Mouse (Mus musculus) neural tube, embryonic 15.5 days (tissue): ENCODE data around the gene Klkb1. TPM values are rescaled to one million over a fixed set of nuclear protein-coding genes. Genes with fewer than 3 reads are reported as not detected.
"Not testable (repeated sequence)": the region's sequence is repeated elsewhere in the genome, so short reads cannot be mapped to it uniquely, and the experiment has no call there.

ENCODE experiments used
- ATAC-seq: fragments of 200-750 bp; cut with Nextera tagmentation; 2 replicates; pipeline ENCODE4 v1.8.0; 2017; ENCODE audit warnings: mild to moderate bottlenecking, moderate TSS enrichment, moderate library complexity; ENCODE audit not compliant: low FRiP score
- H3K27ac ChIP-seq: fragments of 300-500 bp; sonication (generic); replicated peaks from 2 replicates; pipeline ENCODE4 v1.5.1; 2015; ENCODE audit warnings: mild to moderate bottlenecking, inconsistent platforms
- H3K27me3 ChIP-seq: fragments of 300-500 bp; sonication (generic); replicated peaks from 2 replicates; pipeline ENCODE4 v1.6.1; 2015; ENCODE audit warnings: inconsistent platforms
- H3K36me3 ChIP-seq: fragments of 300-500 bp; sonication (generic); 2 replicates; pipeline ENCODE4 v1.6.1; 2015; ENCODE audit warnings: inconsistent platforms
- H3K4me1 ChIP-seq: fragments of 300-500 bp; sonication (generic); 2 replicates; pipeline ENCODE4 v1.6.1; 2015; ENCODE audit warnings: inconsistent platforms
- H3K4me2 ChIP-seq: fragments of 300-500 bp; sonication (generic); 2 replicates; pipeline ENCODE4 v1.6.1; 2015; ENCODE audit warnings: inconsistent platforms, mild to moderate bottlenecking, moderate library complexity
- H3K4me3 ChIP-seq: fragments of 300-500 bp; sonication (generic); replicated peaks from 2 replicates; pipeline ENCODE4 v1.5.1; 2015; ENCODE audit warnings: mild to moderate bottlenecking, inconsistent platforms
- H3K9ac ChIP-seq: fragments of 300-500 bp; sonication (generic); replicated peaks from 2 replicates; pipeline ENCODE4 v1.6.1; 2015; ENCODE audit warnings: mild to moderate bottlenecking, inconsistent platforms
- H3K9me3 ChIP-seq: fragments of 300-500 bp; sonication (generic); replicated peaks from 2 replicates; pipeline ENCODE4 v1.6.1; 2016; ENCODE audit warnings: inconsistent platforms
- WGBS: fragments of 180-500 bp; shearing (Covaris S2); methylation state at CpG from one replicate; pipeline ENCODE4 v1.1.7; 2015; ENCODE audit warnings: mixed read lengths; 5-methylcytosine and 5-hydroxymethylcytosine counted together
- polyA plus RNA-seq: library from polyadenylated mRNA; unstranded; fragments of >200 nt; fragmentation: Nextera tagmentation; extraction: Ambion mirVana; gene quantifications from 2 replicates; pipeline ENCODE4 v1.2.1, GENCODE M21; 2015

Klkb1 gene
- 0.09 TPM in 1 of 2 replicates, not detected in the other for polyA plus RNA-seq

DNA sequence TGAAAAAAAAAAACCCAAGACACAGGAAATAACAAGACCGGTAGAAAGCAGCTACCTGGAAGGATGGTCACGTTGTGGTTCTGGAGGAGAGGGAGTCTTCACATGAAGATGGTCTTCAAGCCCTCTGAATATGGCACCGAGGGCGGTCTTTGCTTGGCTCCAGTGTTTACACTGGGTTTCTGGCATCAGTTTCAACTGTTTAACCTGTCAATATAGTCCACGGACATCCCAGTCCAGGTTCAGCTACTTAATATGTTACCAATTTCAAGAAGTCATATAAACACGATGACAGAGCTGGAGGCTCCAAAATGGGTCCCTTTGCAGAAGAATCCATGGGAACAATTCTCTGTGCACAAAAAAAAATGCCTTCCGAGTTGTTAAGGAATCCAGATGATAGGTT lies at the start of gene Klkb1:
Gene Klkb1 (minus strand): TSS at position 173 of the 400 bp plus-strand sequence.
- H3K36me3 ChIP-seq = no peaks in the 10 kb centered on the region
- no peaks in the 10 kb centered on the region for H3K27me3 ChIP-seq
- no peaks in the 10 kb centered on the region for H3K9me3 ChIP-seq
- no peak within 1 kb of the TSS for H3K4me2 ChIP-seq
- ATAC-seq = no peak
- WGBS = 96% methylated on average over 7 of the region's 7 CpGs
- no peak within 1 kb of the TSS for H3K9ac ChIP-seq
- H3K4me1 ChIP-seq = no peaks in the 10 kb centered on the region
- no peak within 1 kb of the TSS for H3K27ac ChIP-seq
- no peak within 1 kb of the TSS for H3K4me3 ChIP-seq

DNA sequence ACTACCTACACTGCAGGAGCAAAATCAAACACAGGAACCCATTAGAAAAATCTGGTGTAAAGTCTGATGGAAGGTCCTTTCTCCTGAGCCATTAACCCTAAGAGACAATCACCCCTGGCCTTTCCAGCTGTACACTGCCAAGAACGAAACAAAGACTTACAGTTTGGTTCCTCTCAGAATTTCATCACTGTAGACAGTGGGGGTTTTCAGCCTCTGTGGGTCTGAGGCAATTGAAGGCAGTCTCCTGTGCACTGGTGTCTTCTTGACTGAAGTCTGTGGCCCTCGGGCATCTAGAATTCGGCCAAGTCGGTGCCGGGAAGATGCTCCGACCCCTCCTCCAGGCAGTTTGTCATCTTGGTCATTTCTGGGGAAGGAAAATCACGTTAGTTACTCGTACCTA lies 49.6 kb upstream of the Klkb1 start:
- Histone ChIP-seq H3K4me2 (no peak overlapping the region), H3K27ac (no peak overlapping the region), H3K27me3 (no peaks in the 10 kb centered on the region), H3K4me3 (no peak overlapping the region), H3K36me3 (peaks cover 21% of the 10 kb centered on the region), H3K9me3 (no peaks in the 10 kb centered on the region), H3K4me1 (no peaks in the 10 kb centered on the region), H3K9ac (no peak overlapping the region)
- no peak for ATAC-seq
- WGBS = 86% methylated on average over 8 of the region's 8 CpGs

DNA sequence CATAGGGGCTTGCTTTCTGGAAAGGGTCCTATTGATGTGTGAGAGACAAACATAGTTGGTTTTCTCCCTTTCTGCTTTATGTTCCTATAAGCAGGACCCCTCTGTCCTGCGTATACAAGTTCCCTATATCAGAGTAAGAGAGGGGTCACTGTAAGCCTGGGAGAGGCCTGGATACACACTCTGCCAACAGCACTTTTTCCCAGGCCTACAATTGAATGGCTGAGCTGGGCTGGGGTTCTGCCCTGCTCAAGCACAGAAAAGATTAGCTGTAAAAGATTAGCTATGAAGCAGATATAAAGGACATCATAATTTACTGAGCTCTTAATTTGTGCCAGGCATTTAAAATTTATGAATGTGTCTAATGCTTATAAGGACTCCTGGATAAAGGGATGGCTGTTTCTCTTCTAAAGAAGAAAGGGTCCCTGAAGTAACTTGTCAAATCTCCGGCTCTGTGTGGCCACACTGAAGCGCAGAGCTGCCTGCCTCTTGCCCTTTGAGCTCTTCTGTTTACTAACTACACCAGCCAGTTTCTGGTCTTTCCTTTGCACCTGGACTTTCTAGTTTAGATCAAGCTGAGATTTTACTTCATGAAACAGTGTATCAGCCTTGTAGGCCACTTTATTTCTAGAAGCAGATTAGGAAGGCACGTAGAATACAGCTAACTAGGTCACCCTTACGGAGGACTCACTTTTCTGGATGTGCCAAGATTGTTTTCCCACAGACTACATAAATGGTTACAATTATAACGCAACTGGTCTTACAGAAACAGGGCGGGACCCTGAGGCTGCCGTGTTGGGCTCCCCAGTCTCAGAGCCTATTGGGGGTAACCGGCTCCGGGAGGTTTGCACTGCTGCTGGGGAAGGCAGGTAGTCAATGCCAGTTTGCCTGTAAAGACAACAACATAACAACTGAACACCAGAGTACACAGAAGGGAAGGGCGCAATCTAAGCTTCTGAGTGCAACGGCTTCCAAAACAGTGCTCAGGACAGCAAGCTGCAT lies 47.3 kb upstream of the Klkb1 start:
- Histone ChIP-seq H3K4me3 (no peak overlapping the region), H3K9ac (no peak overlapping the region), H3K4me1 (no peaks in the 10 kb centered on the region), H3K27me3 (no peaks in the 10 kb centered on the region), H3K9me3 (no peaks in the 10 kb centered on the region), H3K4me2 (no peak overlapping the region), H3K27ac (no peak overlapping the region), H3K36me3 (peaks cover 19% of the 10 kb centered on the region)
- no peak for ATAC-seq
- WGBS = 77% methylated on average over 12 of the region's 12 CpGs

DNA sequence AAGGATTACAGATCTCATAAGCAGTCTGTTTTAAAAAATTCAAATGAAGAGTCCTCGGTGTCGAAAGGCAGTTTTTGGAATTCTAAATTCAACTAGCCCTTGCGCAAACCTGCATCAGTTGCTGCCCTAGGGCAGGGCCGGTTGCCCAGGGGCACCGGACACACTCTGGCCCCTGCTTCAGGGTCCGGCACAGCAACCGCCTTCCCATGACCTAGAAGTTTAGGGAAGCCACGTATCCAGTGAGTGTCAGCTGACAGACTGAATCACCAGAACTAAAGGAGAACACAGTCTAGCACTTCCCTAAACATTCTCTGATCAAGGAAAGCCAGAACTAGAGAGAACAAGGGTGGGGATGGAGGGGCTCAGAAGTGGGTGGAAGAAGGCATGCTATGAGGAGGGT lies 38.8 kb upstream of the Klkb1 start:
- Histone ChIP-seq H3K4me1 (peaks cover 12% of the 10 kb centered on the region), H3K4me2 (peak overlapping the region; percentile 97), H3K27ac (no peak overlapping the region), H3K9ac (peak overlapping the region; percentile 54), H3K9me3 (no peaks in the 10 kb centered on the region), H3K27me3 (peaks cover 14% of the 10 kb centered on the region), H3K4me3 (peak overlapping the region; percentile 52), H3K36me3 (no peaks in the 10 kb centered on the region)
- peak; percentile 32; the same call in 1 of the 2 replicates for ATAC-seq
- 3% methylated on average over 8 of the region's 8 CpGs for WGBS

DNA sequence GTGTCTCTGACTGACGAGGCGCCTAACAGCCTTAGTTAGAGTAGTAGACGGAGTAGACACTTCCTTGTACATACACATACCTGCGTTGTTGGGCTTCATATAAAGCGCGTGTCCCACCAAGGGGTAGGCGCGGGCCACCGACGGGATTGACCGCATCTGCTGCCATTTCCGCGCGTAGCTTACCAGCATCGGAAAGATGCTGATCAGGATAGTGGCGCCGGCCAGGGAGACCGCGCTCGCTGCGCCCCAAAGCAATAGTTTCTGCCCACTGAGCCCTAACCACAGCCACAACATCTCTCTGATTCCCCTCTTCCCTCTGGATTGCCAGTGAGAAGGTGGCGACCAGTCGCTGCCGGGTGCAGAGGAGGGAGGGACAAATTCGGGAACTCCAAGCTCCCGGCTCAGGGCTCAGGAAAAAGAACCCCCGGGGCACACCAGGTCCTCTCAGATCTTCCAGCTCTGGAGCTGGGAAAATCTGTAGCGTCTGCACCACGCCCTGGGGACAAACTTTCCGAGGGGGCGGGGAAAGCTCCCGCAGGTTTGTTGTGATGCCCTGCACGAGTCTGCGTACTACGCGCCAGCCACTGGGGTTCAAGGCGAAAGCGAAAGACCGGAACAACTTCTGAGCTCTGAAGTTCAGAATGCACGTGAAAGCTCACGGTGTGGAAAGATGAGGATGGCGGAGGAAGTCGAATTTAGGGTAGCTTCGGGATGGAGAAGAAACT lies 38.2 kb upstream of the Klkb1 start, which contains the start of gene Cyp4v3:
Gene Cyp4v3 (minus strand): TSS at position 532 of the 725 bp plus-strand sequence.
- Histone ChIP-seq H3K4me2 (peak within 1 kb of the TSS; percentile 97), H3K4me3 (peak within 1 kb of the TSS; percentile 52), H3K27me3 (peaks cover 14% of the 10 kb centered on the region), H3K9ac (peak within 1 kb of the TSS; percentile 54), H3K9me3 (no peaks in the 10 kb centered on the region), H3K27ac (no peak within 1 kb of the TSS), H3K4me1 (peaks cover 12% of the 10 kb centered on the region), H3K36me3 (no peaks in the 10 kb centered on the region)
- ATAC-seq = peak; percentile 74
- under 1% methylated on average over 44 of the region's 44 CpGs for WGBS

DNA sequence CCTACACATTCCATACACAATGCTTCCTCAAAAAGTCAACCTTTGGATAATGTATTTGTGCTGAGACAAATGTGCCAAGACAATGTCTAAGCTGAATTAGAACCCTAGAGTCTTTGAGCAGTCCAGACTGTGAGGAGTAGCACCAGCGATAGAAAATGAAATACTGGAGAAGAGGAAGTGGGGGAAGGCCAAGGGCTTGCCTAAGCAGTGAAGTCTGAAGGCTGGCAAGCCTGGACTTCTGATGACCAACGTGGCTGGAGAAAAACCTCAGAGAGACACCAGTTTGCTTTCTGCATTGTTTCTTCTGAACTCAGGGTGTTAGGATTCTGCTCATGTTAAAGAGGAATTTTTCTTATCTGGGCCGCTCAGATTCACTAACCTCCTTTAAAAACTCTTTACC lies 36.2 kb upstream of the Klkb1 start:
- Histone ChIP-seq H3K27me3 (peaks cover 14% of the 10 kb centered on the region), H3K4me2 (no peak overlapping the region), H3K27ac (no peak overlapping the region), H3K4me1 (peaks cover 12% of the 10 kb centered on the region), H3K4me3 (no peak overlapping the region), H3K9me3 (no peaks in the 10 kb centered on the region), H3K9ac (no peak overlapping the region), H3K36me3 (no peaks in the 10 kb centered on the region)
- ATAC-seq = no peak
- WGBS = 78% methylated on average over 3 of the region's 3 CpGs

DNA sequence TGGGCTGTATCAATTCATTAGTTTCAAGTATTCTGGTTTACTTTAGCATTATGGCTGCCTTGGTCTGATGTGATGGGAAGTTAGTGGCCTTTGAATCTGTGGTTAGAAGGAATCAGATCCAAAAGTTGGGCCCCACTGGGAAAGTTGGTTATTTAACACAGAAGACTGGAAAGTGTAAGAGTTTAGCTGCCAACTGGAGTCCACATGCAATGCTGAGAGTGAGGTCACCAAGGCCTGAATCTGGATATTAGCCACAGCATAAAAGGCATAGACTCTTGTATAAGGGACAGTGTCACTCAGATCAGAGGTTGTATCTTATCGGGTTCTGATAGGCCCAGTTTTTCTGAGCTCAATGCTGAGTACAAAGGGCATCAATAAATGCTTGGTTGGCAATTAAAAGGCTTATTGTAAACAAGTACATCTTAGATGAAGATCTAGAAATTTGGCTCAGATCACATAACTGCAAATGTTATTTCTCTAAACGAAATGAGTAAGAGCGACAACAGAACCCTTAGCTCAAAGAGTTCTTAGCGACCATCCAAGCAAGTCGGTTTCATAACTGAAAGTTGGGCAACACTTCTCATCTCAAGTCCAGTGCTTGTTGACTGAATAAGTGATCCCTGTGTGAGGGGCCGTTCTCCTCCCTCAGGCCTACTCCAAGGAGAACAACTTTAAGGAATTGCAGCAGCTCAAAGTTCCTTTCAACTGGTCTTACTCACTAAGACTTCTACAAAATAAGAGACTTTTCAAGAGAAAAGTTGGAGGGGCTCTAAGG lies 34.7 kb upstream of the Klkb1 start:
- Histone ChIP-seq H3K9me3 (no peaks in the 10 kb centered on the region), H3K9ac (no peak overlapping the region), H3K36me3 (no peaks in the 10 kb centered on the region), H3K27me3 (peaks cover 14% of the 10 kb centered on the region), H3K4me2 (no peak overlapping the region), H3K4me3 (no peak overlapping the region), H3K4me1 (peaks cover 12% of the 10 kb centered on the region), H3K27ac (no peak overlapping the region)
- ATAC-seq = no peak
- 97% methylated on average over 6 of the region's 6 CpGs for WGBS

DNA sequence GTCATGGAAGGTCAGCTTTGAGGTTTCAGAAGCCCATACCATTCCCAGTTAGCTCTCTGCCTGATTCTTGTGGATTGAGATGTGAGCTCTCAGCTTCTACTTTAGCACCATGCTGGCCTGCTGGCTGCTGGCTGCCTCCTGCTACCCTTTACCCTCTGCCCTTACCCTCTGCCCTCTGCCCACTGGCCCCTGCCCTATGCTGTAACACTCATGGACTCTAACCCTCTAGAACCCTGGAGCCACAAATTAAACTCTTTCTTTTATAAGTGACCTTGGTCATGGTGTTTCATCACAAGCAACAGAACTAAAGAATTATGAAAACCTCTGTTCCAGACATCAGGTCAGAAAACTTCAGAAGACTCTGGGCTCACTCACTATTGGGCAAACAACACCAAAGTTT lies 32.4 kb upstream of the Klkb1 start:
- not testable (repeated sequence) for H3K9ac ChIP-seq, H3K27ac ChIP-seq, H3K27me3 ChIP-seq, H3K4me1 ChIP-seq, H3K36me3 ChIP-seq, H3K4me3 ChIP-seq, H3K9me3 ChIP-seq, H3K4me2 ChIP-seq, ATAC-seq

DNA sequence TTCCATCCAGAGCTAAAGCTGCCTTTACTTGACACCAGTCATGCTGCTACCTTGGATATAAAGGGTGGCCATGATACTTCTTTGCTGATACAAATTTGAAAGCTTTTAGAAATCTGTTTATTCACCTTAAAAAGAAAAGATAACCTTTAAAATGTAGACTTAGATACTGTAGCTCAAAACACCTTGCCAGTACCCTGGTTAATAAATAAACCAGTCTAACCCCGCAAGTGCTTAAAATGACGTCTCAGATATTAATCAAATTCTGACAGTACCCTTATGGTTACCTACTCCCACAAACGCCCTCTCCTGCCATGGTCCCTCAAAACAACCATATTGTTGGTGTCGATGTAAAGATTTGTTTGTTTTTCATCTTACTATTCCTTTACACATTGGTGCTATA lies 29.5 kb upstream of the Klkb1 start:
- H3K27ac ChIP-seq = no peak overlapping the region
- no peak overlapping the region for H3K4me3 ChIP-seq
- H3K36me3 ChIP-seq = no peaks in the 10 kb centered on the region
- H3K27me3 ChIP-seq = no peaks in the 10 kb centered on the region
- H3K4me1 ChIP-seq = no peaks in the 10 kb centered on the region
- H3K9ac ChIP-seq = no peak overlapping the region
- WGBS = 86% methylated on average over 4 of the region's 4 CpGs
- no peaks in the 10 kb centered on the region for H3K9me3 ChIP-seq
- H3K4me2 ChIP-seq = no peak overlapping the region
- ATAC-seq = no peak

DNA sequence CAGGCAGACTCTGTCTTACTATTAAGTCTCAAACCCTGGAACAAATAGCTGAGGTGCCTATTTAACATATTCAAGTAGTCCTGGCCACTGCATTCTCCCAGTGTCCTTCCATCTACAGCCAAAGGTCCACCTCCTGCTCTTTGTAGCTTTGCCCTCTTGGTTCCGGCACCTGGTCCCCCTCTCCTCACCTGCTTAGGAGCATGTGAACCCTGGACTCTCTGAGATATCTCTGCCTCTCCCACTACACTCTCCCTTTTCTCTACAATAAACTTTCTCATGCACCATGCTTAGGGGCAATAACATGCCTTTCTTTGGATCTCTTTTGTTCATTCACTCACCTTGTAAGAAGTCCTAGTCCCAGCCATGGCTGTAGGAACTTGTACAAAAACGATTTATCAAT lies 26.7 kb upstream of the Klkb1 start:
- no peak for ATAC-seq
- WGBS = 89% methylated on average over 2 of the region's 2 CpGs

DNA sequence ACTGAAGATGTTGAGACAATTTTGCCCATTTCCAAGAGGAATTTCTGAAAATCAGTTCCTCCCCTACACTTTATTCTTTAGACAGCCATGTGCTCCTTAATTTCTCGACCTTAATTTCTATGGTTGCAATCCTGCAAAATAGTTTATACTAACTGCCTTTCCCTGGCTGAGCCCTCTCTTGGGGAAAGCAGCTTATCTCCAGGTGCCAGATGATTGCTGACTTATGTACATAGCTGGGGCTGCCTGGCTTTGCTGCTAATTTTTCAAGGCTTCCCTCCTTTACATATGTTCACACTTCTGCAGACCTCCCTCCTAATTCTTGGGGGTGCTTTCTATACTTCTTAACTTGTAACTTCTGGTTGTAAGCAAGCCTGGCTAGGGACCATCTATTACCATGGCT lies 26.3 kb upstream of the Klkb1 start:
- 59% methylated on average over 1 of the region's 1 CpGs for WGBS
- H3K27me3 ChIP-seq = no peaks in the 10 kb centered on the region
- no peak overlapping the region for H3K4me2 ChIP-seq
- H3K4me1 ChIP-seq = no peaks in the 10 kb centered on the region
- H3K9me3 ChIP-seq = no peaks in the 10 kb centered on the region
- ATAC-seq = no peak
- H3K27ac ChIP-seq = no peak overlapping the region
- no peak overlapping the region for H3K4me3 ChIP-seq
- no peaks in the 10 kb centered on the region for H3K36me3 ChIP-seq
- H3K9ac ChIP-seq = no peak overlapping the region

More for the DNA sequence above, 26.7 kb upstream of the Klkb1 start:
- Histone ChIP-seq H3K4me2 (no peak overlapping the region), H3K27me3 (no peaks in the 10 kb centered on the region), H3K9me3 (no peaks in the 10 kb centered on the region), H3K4me3 (no peak overlapping the region), H3K36me3 (no peaks in the 10 kb centered on the region), H3K27ac (no peak overlapping the region), H3K4me1 (no peaks in the 10 kb centered on the region), H3K9ac (no peak overlapping the region)
